Mouse (Mus musculus): ENCODE measurements around the gene Tctex1d4.

Gene Tctex1d4

GRCm38 (mm10) chr4:117138295-117139216 is 12.0 kb downstream of the Tctex1d4 start:
- intact Hi-C loops (cut with DNase I), result no loop called here

DNA sequence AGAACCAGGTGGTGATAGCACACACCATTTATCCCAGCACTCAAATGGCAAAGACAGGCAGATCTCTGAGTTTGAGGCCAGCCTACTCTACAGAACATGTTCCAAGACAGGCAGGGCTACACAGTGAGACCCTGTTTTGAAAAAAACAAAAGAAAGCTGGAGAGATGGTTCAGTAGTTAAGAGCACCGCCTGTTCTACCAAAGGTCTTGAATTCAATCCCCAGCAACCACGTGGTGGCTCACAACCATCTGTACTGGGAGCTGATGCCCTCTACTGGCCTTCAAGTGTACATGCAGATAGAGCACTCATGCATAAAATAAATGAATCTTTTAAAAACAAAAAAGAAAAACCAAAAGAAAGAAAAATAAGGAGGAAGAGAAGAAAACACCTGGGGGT is 12.6 kb downstream of the Tctex1d4 start:
- intact Hi-C loops (cut with DNase I), result no loop called here

DNA sequence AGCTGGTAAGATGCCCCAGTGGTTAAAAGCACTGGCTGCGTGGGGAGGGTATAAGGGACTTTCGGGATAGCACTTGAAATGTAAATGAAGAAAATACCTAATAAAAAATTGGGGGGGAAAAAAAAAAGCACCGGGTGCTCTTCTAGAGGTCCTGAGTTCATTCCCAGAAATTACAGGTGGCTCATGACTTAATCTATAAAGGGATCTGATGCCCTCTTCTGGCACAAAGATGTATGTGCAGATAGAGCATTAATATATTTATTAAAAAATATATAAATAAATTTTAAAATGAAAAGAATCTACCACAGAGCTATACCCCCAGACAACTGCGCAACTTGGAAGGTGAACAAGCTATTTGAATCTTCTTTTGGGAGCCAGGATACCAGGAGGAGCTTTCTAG is 14.0 kb downstream of the Tctex1d4 start:
- intact Hi-C loops (cut with DNase I), result loop anchor here (5.0 kb wide), 3 partner anchors 38 to 313 kb away; no protein-coding TSS in a partner anchor

GRCm38 (mm10) chr4:117143023-117143422 is 16.4 kb downstream of the Tctex1d4 start:
- intact Hi-C loops (cut with DNase I), result loop anchor here (5.0 kb wide), 3 partner anchors 41 to 316 kb away; no protein-coding TSS in a partner anchor

DNA sequence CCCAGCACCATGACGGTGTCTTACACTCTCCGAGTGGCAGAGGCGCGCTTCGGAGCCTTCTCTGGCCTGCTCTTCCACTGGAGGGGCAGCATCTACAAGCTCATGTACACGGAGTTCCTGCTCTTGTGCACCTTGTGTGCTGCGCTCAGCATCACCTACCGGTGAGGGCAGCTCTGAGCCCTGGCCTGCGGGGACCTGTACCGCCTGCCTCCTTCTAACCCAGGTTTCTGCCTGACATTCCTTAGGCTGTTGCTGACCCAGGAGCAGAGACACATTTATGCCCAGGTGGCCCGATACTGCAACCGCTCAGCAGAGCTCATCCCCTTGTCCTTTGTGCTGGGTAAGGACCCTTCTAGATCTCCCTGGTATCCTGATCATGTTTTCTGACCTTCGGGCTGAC is 18.7 kb downstream of the Tctex1d4 start:
- intact Hi-C loops (cut with DNase I), result no loop called here

DNA sequence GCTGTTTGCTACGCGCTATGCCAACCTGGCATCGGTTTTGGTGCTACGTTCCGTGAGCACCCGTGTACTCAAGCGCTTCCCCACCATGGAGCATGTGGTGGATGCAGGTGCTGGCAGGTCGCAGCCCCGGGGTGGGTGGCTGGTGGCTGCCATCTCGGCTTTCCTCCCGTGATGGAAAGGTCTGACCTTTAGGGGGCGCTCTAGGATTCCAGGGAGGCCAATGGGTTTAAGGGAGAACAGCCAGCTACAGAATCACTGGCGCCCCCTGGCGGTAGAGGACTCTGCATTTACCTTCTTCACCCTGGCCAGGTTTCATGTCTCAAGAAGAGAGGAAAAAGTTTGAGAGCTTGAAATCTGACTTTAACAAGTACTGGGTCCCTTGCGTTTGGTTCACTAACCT is 19.6 kb downstream of the Tctex1d4 start:
- intact Hi-C loops (cut with DNase I), result no loop called here

DNA sequence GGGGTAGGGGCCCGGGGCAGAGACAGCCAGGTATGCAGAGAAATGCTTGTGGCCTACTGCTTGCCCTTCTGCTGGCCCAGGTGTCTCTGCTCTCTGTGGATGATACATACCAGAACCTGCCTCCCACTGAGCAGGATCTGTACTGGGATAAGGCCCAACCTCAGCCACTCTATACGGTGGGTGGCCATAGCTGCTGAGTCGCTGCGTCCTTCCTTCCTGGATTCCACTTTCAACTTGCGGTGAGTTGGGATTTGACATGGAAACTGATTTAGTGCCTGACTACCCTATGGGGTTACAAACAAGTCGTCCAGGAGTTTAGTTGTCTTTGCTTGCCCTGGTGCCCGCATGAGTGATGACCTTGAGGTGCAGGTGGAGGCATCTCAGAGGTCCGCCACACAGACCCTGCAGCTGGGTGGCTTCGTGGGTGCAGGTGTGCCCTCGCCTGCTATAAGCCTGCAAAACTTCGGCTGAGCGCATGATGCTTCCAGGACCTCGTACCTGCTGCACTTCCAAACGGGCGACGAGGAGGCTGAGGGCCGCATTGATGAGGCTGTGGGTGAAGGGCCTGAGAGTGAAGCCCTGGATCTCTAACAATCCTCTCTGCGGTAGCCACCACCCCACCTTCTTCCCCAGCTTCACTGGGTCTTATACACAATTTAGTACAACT is 21.6 kb downstream of the Tctex1d4 start:
- intact Hi-C loops (cut with DNase I), result no loop called here

DNA sequence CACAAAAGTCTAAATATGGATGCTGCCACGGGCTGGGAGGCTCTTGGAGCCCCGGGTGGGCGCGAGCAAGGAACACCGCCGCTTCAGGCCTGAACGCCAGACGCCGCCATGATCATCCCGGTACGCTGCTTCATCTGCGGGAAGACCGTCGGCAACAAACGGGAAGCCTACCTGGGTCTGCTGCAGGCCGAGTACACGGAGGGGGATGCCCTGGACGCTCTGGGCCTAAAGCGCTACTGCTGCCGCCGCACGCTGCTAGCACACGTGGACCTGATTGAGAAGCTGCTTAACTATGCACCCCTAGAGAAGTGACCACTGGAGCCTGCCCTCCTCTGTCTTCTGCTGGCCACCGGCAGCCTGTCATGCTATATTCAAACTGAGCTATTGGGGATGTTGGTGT is 22.2 kb downstream of the Tctex1d4 start:
- intact Hi-C loops (cut with DNase I), result no loop called here

DNA sequence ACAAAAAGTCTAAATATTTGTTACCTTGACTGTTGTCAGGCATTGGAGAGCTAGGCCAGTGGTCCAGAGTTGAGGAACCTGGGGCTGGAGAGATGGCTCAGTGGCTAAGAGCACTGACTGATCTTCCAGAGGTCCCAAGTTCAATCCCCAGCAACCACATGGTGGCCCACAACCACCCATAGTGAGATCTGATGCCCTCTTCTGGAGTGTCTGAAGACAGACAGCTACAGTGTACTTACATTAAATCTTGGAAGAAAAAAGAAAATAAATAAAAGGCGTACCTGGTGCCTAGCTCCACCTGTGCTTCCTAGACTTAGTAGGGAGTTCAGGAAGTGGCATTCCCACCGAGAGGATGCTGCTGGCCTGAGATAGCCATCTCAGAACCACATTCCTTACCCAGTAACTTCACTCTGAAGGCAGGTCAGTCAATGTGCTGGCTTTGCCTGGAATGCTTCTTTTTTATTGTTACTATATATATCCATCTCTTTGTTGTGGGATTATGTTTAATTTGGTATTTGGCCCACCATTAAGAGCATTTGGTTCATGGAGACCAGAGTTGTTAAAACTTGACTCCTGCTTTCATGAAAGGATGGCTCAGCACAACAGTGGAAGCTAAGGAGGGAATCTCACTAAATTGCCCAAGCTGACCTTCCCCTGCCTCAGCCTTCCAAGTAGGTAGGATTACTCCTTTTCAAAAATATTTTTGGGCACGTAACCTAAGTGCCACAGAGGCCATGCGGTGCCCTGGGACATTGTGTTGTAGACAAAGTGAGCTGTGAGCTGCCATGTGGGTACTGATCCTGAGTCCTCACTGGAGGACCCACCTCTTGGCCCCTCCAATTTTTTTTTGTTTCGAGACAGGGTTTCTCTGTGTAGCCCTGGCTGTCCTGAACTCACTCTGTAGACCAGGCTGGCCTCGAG is 23.0 kb downstream of the Tctex1d4 start:
- intact Hi-C loops (cut with DNase I), result no loop called here

GRCm38 (mm10) chr4:117150212-117150733 is 23.7 kb downstream of the Tctex1d4 start:
- intact Hi-C loops (cut with DNase I), result no loop called here

DNA sequence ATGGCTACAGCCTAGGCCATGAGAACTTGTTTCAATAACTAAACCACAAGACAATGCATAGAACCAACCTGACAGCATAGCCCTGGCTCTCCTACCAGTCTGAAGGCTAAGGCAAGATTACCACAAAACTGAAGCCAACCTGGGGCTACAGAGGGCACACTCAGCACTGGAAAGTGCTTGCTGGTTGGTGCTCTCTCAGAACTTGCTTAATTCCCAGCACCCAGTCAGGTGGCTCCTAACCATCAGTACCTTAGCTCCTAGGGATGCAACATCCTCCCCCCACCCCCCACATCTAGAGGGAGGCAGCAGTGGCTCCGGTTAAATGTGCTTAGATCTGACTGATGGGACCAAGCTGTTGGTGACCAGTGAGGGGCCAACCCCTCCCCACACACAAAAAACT is 24.8 kb downstream of the Tctex1d4 start:
- intact Hi-C loops (cut with DNase I), result no loop called here

DNA sequence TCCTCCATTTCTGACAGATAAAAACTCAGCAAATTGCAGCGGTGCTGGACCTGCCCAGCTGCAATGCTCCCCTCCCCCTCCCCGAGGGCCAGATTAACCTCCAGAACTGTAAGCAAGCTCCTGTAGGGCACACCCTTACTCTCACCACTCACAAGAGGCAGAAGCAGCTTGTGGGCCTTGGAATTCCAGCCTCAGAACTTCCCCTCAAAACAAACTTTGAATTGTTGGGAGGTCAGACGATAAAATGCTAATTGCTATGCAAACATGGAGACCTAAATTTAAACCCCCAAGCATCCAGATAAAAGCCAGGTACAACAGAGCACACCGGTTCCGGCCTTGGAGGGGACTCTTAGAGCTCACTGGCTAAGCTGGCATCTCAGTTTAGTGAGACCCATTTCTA is 26.1 kb downstream of the Tctex1d4 start:
- intact Hi-C loops (cut with DNase I), result no loop called here

GRCm38 (mm10) chr4:117155020-117155791 is 28.6 kb downstream of the Tctex1d4 start:
- intact Hi-C loops (cut with DNase I), result no loop called here

DNA sequence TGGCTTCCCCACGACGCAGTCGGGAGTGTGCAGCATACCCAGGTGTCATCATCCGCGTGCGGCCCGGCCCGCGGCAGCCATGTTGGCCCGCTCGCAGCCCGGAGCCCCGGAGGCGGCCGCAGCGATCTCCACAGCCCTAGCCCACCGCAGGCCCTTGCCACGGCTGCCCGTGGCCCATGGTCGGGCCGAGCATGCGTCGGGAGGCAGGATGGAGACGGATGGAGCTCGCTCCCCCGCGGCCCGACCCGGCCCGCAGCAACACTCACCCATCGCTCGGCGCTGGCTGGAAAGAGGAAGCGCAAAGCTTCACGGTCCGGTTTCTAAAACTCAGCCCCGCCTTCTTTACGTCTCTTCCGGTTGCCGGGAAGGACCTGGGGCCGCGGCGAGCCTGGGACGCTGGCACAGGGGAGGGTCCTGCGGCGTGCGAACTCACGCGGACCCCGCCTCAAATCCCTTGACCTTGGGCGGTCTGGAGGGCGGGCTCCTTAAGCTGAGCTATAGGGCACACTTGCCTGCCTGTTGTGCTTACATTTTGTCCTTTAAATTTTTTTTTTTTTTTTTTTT is 29.3 kb downstream of the Tctex1d4 start, which contains the start of gene Rps8:
Gene Rps8, minus strand, starts transcription at position 452 of the 564 bp plus-strand sequence.
- intact Hi-C loops (cut with DNase I), result no loop called here

GRCm38 (mm10) chr4:117156372-117156771 is 29.8 kb downstream of the Tctex1d4 start:
- intact Hi-C loops (cut with DNase I), result no loop called here

- intact Hi-C loops (cut with DNase I), result no loop called here
These were observed 33.1 kb downstream of the Tctex1d4 start for GRCm38 (mm10) chr4:117159666-117160065.

GRCm38 (mm10) chr4:117161183-117161582 is 34.6 kb downstream of the Tctex1d4 start:
- intact Hi-C loops (cut with DNase I), result no loop called here

- intact Hi-C loops (cut with DNase I), result no loop called here
These were observed 43.3 kb downstream of the Tctex1d4 start for GRCm38 (mm10) chr4:117169936-117170335.

Data from adrenal gland (tissue).